Mouse (Mus musculus) layer of hippocampus, adult 8-10 months (tissue): ENCODE measurements at regions not wholly inside any gene's neighbourhood (a gene's known extent, or its start where the extent isn't known, plus 50 kb on each side); places are given as distances from the start of the nearest gene placed in this dataset.

Experiments
- DNase-seq, 2 experiments: peaks; one replicate each; pipeline ENCODE4 v3.0.0; 2022; ENCODE audit warnings: low spot score in 2 of 2

DNA sequence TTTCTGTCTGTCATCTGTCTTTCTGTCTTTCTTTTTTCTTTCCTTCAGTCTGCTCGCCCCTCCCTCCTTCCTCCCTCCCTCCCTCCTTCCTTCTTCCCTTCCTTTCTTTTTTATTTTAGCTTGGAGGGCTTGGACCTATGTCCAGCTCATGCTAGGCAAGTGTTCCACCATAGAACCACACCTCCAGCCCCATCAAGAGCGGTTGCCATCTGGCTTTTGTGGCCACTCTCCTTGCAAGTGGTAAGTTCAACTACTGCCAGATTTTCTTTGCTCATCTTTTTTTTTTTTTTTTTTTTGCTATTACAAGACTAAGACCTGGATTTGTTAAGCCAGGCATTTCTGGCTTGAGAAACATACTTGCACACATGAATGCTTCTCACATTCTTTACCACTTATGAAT, 231.7 kb downstream of the Btg1 start:
- DNase-seq = no peak

DNA sequence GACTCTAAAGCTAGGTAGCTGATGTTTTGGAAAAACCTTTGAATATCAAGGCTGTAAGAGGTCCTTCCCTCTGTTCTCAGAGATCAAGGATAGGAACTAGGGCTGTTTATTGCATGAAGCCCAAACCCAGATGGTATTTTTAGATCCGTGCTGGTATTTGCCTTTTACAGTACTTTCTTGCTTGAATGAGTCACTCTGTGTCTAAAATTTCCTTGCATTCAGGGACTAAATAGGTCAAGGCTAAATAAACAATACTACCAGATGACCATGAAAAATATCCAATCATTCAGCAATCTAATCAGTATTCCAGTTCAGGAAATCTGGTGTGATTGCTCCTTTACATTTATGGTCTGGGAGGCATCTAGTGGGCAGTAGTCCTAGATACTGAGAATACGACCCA, 243.6 kb downstream of the Btg1 start:
- DNase-seq = no peak

DNA sequence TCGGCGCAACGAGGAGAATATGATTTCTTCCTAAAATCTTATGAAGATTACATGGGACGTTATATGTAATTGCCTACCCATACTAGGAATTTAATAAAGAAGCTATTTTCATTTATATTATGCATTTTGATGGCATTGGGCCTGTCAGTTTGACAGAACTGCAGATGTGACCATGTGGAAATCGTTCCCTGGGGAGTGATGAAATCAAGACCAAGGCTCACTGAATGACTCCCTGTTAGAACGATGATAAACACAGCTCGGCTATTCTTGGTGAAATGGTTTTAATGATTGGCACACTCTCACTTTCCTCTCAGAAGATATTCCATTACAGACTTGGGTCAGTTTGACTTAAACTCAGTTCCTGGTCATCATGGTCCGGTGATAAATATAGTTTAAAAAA, 246.4 kb downstream of the Btg1 start:
- DNase-seq = no peak

DNA sequence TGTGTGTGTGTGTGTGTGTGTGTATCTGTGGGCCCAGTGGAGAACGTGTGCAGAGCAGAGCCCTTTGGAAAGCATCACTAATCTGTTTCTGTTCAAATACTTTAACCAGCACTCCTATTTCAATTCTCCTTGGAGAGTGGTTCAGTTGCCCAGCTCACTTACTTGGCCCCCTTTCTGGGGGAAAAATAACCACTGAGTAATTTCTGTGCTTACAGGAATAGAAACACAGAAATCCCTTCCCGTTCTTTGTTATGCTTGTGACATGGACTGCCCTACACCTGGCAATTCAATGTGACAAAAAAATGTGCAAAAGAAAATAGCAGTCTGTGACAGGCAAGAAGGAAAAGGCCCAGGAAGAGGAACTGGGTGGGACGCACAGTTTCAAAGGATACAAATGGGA, 249.7 kb downstream of the Btg1 start:
- no peak for DNase-seq

DNA sequence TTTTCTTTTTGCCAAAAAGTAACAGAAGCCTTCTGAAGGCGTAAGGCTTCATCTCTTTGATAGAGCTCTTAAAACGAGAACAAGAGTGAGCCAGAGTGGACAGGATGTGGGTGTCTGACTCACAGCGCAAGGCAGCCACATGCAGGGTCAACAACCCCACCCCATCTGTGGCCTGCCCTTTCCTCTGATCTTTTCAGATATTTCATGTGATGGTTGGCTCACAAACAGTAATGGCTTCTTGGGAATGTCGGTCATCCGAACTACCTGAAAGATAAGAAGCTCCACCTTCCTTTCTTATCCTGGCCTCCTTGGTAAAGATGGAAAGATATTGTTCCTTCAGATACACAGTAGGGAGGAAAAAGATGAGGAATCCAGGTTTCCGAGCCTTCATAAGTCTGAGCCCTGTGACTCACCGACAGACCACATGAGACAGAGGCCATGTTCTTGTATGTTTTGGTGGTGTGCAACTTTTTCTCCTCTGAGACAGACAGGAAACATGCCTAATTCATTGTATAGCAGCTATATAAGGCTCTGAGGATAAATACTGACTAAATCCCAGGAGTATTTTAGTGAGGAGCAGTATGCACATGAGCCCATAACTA, 254.9 kb downstream of the Btg1 start:
- DNase-seq = no peak

DNA sequence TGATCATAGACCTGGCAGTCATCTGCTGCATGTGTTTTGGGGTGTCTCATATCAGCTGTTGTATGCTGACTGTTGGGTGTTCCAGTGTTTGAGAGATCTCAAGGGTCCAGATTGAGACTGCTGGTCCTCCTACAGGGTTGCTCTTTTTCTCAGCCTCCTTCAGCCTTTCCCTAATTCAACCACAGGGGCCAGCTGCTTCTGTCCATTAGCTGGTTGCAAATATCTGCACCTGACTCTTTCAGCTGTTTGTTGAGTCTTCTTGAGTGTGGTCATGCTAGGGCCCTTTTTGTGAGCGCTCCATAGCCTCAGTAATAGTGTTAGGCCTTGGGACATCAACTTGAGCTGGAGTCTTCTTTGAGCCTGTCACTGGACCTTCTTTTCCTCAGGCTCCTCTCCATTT, 257.8 kb downstream of the Btg1 start:
- no peak for DNase-seq

DNA sequence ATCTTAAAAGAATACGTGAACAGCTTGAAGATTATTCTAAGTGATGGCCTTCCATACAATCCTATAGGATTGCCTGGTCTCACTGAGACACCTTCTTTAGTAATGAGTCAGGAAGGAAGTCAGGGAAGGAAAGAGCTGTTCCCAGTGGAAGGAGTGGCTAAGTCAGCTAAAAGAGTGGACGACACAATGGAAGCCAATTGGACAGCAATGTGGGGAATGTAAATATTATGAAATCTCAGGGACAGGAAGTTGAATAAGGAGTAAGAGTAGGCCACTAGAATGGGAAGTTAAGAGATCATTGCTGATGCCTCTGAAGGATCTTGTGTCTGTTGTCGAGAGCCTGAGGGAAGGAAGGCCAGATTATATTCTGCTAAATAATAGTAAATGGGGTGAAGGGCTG, 258.9 kb downstream of the Btg1 start:
- DNase-seq = no peak

DNA sequence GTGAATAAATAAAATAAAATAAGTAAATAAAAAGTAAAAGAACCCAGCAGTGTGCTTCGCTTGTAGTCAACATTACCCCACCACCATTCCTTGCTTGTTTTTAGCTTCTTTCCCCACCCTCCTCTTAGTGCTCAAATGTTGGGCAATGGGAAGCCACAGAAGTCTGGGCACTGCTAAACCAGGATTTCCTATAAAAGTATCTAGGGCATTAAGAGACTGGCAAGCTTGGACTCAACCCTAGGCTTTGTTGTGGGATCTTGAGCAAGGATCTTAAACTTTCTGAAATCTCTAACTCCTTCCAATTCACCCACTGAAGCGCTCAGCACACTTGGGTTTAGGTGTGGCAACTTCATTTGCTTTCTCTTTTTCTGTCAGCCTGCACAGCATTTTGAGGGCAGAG, 262.6 kb downstream of the Btg1 start:
- DNase-seq = no peak

DNA sequence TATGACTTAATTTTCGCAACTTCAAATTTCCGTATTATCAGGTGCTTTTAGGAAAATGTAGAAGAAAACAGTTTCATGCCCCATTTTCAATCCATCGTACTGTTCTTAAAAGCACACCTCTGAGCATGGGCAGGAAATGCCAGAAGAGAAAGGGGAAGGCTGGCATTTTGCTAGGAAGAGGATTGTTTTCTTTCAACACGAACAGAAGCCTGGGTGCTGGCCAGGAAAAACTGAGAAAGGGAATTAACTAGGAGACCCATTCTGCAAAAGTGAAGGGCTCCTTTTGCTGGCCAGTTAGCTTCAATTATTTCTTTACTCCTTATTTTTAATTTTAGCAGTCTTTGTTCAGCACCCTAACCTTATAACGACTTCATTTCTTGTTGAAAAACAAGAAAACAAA, 264.0 kb downstream of the Btg1 start:
- no peak for DNase-seq

DNA sequence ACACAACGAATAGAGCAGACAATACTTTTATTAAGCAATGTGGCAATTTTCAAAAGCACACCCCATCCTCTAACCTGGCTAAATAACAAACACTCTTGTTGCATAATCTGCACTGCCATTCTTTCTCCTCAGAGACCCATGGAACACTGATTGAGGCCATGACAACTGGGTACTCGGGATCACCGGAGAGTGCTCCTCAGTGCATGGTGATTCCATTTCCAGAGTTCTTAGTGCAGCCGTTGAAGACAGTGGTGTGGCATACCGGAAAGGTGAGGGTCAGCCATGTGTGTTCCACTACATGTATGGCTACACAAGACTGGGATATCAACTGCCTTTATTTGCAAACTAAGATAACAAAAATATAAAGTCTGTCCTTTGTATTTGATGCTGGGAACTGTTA, 264.4 kb downstream of the Btg1 start:
- no peak for DNase-seq

DNA sequence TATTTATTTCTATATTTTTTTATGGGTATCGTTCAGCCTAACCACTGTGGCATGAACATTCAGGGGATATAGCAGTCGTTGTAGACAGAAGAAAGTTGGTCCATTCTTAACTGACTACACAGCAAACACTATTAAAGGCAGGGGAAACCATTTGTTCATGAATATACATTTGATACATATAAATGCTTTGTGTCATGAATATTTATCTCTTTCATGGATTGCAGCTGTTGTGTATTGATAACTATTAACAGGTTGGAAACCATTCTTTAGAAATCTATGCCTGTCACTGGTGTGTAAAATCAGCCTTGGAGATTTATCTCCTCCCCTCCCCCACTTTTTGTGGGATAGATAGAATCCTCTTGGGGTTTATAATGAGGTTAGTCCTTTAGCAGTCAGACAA, 264.9 kb downstream of the Btg1 start:
- DNase-seq = no peak

DNA sequence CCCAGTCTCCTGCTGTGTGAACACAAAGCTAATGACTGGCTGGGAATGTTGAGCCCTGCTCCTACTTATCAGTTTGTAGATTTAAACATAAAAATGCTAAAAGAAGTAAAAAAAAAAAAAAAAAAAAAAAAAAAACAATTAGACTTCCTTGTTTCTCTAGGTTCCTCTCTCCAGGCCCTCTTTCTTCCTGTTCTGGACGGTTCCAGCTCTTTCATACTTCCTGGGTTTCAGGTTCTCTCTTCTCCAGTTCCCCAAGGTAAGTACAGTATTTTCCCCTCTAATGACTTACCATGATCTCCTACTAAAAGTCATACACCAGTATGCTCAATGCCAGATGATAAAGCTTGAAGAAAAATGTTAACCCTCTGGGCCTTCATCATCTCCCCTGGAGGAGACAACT, 284.3 kb downstream of the Btg1 start:
- no peak for DNase-seq

DNA sequence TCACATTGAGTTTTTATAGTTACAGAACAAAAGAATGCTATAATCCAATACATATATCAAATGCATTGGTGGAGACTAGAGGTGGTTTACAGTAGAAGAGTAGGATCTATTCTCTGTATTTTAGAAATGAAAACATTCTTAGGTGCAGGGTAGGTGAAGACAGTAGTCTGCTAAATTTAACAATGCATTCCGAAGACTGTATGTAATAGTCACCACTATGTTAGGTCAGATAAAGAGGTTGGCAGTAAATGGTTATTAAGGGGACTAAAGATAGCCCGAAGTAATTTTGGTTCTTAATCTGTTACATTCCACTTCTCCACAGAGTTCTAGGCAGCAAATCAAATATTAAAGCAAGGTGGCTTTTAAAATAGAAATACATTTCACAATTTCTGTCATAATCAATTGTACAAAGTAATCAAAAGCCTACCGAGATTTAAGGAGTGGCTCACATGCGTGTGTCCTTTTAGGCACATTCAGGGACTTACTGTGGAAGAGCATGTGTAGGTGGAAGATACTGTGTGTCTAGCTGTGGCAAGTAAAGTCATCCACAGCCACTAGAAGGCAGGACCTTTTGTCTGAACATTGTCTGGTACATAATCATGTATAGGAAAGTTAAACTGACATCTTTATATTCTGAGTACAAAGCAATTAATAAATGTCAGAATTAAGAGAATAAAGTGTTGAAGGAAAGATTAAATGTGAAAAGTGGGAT, 288.4 kb downstream of the Btg1 start:
- no peak for DNase-seq

DNA sequence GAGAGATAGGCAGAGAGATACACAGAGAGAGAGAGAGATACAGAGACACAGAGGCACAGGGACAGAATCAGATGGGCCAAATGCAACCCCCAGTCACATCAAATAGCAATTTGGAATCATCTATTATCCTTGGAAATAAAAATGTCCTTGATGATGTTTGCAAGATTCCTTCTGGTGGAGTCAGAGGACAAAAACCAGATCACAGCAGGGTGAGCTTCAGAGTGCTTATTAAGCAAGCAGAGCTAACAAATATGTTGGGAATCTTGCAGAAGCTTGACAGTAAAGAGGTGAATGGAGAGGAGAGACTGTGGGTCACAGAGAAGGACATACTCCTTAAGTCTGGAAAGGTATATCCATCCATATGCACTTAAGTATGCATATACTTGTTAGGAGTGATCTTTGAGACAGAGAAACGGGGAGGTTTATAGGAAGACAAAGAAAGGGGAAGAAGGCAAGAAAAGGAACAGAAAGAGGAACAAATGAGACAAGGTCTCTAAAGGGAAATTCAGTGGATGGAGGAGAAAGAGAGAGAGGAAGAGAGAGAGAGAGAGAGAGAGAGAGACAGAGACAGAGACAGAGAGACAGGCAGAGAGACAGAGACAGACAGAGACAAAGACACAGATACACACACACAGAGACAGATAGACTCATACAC, 293.0 kb downstream of the Btg1 start:
- DNase-seq = no peak

DNA sequence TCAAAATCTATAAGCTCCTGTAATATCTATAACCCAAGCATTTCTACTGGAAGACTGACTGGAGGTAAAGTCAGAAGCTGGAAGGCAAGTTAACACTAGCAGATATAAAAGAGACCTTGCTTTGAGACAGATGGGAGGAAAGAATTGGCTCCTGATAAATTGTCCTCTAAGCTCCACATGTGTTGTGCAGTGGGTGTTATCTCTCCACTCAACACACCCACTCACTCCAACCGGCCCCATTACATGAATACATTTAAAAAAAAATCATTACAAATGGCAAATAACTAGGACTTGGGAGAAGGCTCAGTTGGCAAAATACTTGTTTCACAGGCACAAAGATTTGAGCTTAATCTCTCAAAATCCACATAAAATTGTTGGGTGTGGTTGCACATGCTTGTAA, 304.4 kb downstream of the Btg1 start:
- peak; percentile 41 to 43 for DNase-seq

DNA sequence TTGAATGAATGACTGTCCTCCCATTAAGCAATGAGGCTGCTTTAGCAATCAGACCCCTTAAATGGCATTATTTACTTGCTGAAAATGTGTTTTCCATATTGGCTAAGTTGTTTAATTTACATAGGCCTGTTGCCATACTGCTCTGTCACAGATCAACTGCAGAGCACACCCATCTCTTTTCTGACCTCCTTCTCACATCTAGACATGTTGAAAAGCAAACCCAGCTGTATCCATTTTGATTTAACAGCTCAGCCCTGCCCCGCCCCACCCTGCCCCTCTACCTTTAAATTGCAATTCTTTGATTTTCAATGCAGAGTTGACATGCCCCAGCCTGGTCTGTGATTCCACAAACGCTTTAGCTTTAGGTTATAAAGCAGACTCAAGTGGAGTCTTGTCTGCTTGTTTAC, 307.5 kb downstream of the Btg1 start:
- DNase-seq = no peak

DNA sequence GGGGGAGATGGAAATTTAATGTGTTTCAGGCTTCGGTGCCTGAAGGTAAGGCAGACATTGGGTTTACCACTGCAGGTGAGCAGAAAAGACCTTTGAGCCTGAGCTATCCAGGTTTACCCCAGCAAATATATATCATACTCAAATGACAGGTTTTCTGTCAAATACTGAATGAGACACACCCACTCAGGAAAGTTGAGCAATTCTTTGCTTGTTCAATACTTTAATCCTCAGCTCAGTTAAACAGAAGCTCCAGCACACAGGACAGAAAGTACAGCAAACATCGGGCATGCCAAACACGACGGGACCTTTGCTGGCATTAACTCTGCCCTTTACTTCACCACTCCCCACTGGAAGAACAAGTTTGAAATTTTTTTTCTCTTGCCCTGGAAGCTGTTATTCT, 307.9 kb downstream of the Btg1 start:
- no peak for DNase-seq

DNA sequence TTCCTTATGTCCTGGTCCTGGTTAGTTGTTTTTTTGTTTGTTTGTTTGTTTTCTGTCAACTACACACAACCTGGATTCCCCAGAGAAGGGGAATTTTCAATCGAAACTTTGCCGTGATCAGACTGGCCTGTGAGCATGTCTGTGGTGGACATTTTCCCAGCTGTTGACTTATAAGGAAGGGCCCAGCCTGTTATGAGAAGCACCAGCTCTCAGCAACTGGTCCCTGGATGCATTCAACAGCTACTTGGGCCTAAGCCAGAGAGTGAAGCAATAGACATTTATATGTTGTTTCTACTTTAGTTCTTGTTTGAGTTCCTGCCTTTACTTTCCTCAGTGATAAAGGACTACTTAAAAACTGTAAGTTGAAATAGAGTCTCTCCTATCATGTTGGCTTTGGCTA, 309.0 kb downstream of the Btg1 start:
- no peak for DNase-seq

DNA sequence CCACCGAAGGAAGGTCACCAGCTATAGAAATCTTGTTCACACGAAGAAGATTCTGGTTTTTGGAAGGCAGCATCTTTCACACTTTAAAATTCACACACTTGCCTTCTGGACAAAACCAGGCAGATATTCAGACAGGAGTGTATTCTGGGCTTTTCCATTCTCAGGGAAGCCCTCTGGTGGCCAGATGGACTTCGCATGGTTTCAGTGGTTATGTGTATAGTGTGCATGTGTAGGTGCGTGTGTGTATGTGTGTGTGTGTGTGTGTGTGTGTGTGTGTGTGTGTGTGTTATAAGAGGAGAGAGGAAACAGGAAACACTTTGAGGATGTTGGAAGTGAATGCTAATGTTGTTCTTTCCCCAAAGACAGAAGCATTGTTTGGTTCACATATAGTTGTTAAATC, 317.9 kb downstream of the Btg1 start:
- peak in 1 of 2 experiments; percentile 44 for DNase-seq

DNA sequence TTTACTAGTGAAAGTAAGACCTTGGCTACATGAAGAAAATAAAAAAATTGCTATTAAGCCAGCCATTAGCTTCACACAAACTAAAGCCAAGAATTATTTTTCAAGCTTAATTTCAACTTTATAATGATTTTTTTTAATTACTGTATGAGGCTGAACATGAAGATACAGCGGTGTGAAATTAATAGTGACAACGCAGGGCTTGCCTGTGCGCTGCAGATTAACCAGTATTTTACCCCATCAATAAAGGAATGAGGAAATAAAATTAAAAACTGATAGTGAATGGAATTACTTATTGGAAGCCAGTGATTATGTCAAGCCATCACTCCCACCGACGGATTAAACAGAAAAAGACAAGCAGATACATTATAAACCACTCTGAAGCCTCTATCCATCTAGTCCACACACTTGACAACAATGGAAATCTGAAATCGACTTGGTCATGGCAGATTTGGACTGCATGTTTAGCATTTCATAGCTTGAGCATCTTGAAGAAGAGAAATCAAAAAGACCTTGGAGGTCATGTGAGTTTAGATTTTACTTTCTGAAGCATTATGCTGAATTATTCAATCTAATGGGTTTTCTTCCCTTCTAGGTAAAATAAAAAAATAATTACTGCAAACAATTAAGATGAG, 324.2 kb downstream of the Btg1 start:
- DNase-seq = no peak

DNA sequence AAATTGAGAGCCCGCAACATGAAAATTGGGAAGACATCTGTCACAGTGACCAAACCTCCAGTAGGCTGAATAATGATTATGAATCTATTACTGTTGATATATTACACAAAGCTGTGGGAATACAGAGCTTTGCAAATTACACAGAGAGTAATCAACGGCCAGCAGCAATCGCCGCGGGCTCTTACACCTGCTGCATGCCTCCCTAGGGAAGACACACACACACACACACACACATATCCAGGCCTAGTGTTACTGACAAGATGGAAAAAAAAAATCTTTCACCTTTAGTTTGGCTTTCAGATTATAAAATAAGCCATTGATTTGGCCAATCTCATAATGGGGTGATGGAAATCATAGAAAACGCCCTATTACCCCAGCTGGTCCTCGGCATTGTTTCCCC, 327.4 kb downstream of the Btg1 start:
- DNase-seq = no peak

DNA sequence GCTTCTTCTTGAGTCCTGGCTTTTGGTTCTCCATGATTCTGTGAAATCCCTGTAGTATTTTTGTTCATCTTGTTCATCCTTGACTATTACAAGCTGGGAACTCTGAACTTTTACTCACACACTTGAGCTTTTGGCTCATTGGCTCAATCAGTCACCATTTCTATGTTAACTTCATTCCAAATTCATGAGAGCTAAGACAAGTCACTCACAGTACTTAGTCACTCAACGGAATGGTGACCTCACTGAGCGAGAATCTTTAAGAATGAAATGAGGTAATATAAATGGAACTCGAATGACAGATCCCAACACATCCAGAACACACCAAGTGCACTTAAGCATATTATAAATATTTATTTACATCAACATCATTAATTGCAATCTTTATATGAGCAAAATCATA, 331.2 kb downstream of the Btg1 start:
- no peak for DNase-seq

DNA sequence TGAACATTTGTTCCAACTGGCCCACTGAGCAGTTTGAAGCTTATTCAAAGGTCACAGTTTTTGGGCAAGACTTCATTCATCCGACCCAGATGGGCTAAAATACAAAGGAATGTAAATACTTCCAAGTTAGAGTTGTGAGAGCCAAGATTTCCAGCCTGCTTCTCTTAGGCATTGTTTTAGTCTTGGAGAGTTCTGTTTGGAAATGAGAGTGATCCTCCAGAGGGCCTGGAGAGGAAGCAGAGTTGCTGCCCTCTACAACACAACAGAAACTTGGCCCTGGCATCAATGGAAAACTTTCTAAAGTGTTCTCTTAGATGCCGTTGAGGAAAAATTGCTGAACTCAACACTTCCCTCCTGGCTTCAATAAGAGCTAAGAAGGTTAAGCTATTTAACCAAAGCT, 332.1 kb downstream of the Btg1 start:
- DNase-seq = no peak
